Mouse (Mus musculus) kidney, adult 2 months (tissue): ENCODE results near the gene Il20ra.

Experiments
- CTCF ChIP-seq: fragments of 200-500 bp; conservative IDR thresholded peaks from 2 replicates; pipeline ENCODE4 v1.5.1; 2011; ENCODE audit warnings: low read depth, mild to moderate bottlenecking, control low read depth, low read length, moderate library complexity, mixed read lengths; ENCODE audit not compliant: insufficient read depth, insufficient read length
- POLR2A ChIP-seq: fragments of 200-500 bp; IDR thresholded peaks from one replicate; pipeline ENCODE4 v1.6.1; 2011; ENCODE audit warnings: low read depth, low read length, control low read depth

- no peak for TF ChIP-seq CTCF
- TF ChIP-seq POLR2A, result no peak
These were observed 90.6 kb downstream of the Il20ra start for GRCm38 (mm10) chr10:19802958-19803357.
